In genomic region chr1:194223610-194224009, GRCm38 (mm10) we compare ENCODE assay signal across 10 mouse cellular contexts.
DNase-seq lines count a peak whose midpoint lies in the region; ATAC-seq and TF ChIP-seq lines count a peak whose summit lies in the region.
"Had no signal": no experiment of that assay in that cellular context is flagged by ENCODE, and none has a peak within 500 bp of the region (broad histone marks: within the 10 kb centered on the region; RNA-seq: fewer than 3 reads in every experiment).

No protein-coding gene starts in this region.

- 54% methylated on average over 2 of the region's 2 CpGs for WGBS in kidney, embryonic 14.5 days
- WGBS in forebrain, embryonic 13.5 days = 28% methylated on average over 2 of the region's 2 CpGs
- 20% methylated on average over 2 of the region's 2 CpGs for WGBS in hindbrain, embryonic 12.5 days
- WGBS in midbrain, embryonic 13.5 days = 26% methylated on average over 2 of the region's 2 CpGs

- DNase-seq in kidney, postnatal 25 days = no peak
- no peak for DNase-seq in left cerebral cortex, adult 2 months (ENCODE audit: extremely low spot score in 1 of 2, low spot score in 2 of 2)
- DNase-seq in gastrocnemius, postnatal 10 days = no peak
- DNase-seq in c-Kit-positive CD71-positive TER-119-positive erythroid progenitor cells, embryonic 14.5 days (ENCODE audit: low spot score) = no peak

- no peak overlapping the region for H3K4me3 ChIP-seq in kidney, embryonic 14.5 days (ENCODE audit: low read length)
- no peak overlapping the region for H3K4me3 ChIP-seq in forebrain, embryonic 13.5 days
- no peak overlapping the region for H3K4me3 ChIP-seq in hindbrain, embryonic 12.5 days
- H3K4me3 ChIP-seq in midbrain, embryonic 13.5 days (replicated peaks) = no peak overlapping the region
- no peak overlapping the region for H3K4me3 ChIP-seq in left cerebral cortex, adult 2 months
- H3K4me3 ChIP-seq: embryonic facial prominence, embryonic 13.5 days had no signal

- no peaks in the 10 kb centered on the region for H3K9me3 ChIP-seq in kidney, embryonic 14.5 days (ENCODE audit: control insufficient read depth, low read length)
- no peaks in the 10 kb centered on the region for H3K9me3 ChIP-seq in forebrain, embryonic 13.5 days (replicated peaks)
- H3K9me3 ChIP-seq in hindbrain, embryonic 12.5 days (replicated peaks) = no peaks in the 10 kb centered on the region
- H3K9me3 ChIP-seq in midbrain, embryonic 13.5 days = no peaks in the 10 kb centered on the region
- H3K9me3 ChIP-seq: embryonic facial prominence, embryonic 13.5 days; G1E had no signal

- no peaks in the 10 kb centered on the region; the same call in 1 of the 2 replicates for H3K27me3 ChIP-seq in kidney, embryonic 14.5 days (ENCODE audit: control insufficient read depth, insufficient read depth, low read length)
- H3K27me3 ChIP-seq in forebrain, embryonic 13.5 days = no peaks in the 10 kb centered on the region
- no peaks in the 10 kb centered on the region for H3K27me3 ChIP-seq in hindbrain, embryonic 12.5 days
- H3K27me3 ChIP-seq in midbrain, embryonic 13.5 days = no peaks in the 10 kb centered on the region
- H3K27me3 ChIP-seq: embryonic facial prominence, embryonic 13.5 days had no signal

- no peak for ATAC-seq in kidney, embryonic 14.5 days (ENCODE audit: low FRiP score, low TSS enrichment)
- no peak for ATAC-seq in forebrain, embryonic 13.5 days
- no peak; the same call in 1 of the 2 replicates for ATAC-seq in hindbrain, embryonic 12.5 days (ENCODE audit: low FRiP score)
- ATAC-seq in midbrain, embryonic 13.5 days = no peak

- no peak overlapping the region for H3K9ac ChIP-seq in kidney, embryonic 14.5 days (ENCODE audit: low read depth, low read length)
- H3K9ac ChIP-seq in forebrain, embryonic 13.5 days = no peak overlapping the region
- no peak overlapping the region for H3K9ac ChIP-seq in hindbrain, embryonic 12.5 days
- H3K9ac ChIP-seq in midbrain, embryonic 13.5 days (replicated peaks) = no peak overlapping the region
- H3K9ac ChIP-seq: embryonic facial prominence, embryonic 13.5 days had no signal

- intact Hi-C loops in left cerebral cortex, adult 2 months (cut with DNase I) = loop anchor here (2.0 to 5.0 kb wide), 2 partner anchors 171 to 525 kb away; no protein-coding TSS in a partner anchor

- H3K36me3 ChIP-seq in kidney, embryonic 14.5 days (ENCODE audit: control insufficient read depth, insufficient read depth, low read length) = no peaks in the 10 kb centered on the region
- no peaks in the 10 kb centered on the region for H3K36me3 ChIP-seq in forebrain, embryonic 13.5 days (ENCODE audit: poor library complexity, severe bottlenecking)
- no peaks in the 10 kb centered on the region for H3K36me3 ChIP-seq in hindbrain, embryonic 12.5 days
- no peaks in the 10 kb centered on the region for H3K36me3 ChIP-seq in midbrain, embryonic 13.5 days
- H3K36me3 ChIP-seq: embryonic facial prominence, embryonic 13.5 days; G1E had no signal

- no peaks in the 10 kb centered on the region; the same call in 1 of the 2 replicates for H3K4me1 ChIP-seq in kidney, embryonic 14.5 days (ENCODE audit: control insufficient read depth, insufficient read depth, low read length)
- peaks cover 52% of the 10 kb centered on the region for H3K4me1 ChIP-seq in forebrain, embryonic 13.5 days
- peaks cover 45% of the 10 kb centered on the region for H3K4me1 ChIP-seq in hindbrain, embryonic 12.5 days
- peaks cover 50% of the 10 kb centered on the region for H3K4me1 ChIP-seq in midbrain, embryonic 13.5 days (replicated peaks)

- peak overlapping the region; percentile 34; the same call in 1 of the 2 replicates for H3K27ac ChIP-seq in kidney, embryonic 14.5 days (ENCODE audit: low read depth, low read length)
- H3K27ac ChIP-seq in forebrain, embryonic 13.5 days = peak overlapping the region; percentile 42; the same call in 1 of the 2 replicates
- peak overlapping the region; percentile 70 for H3K27ac ChIP-seq in hindbrain, embryonic 12.5 days
- peak overlapping the region; percentile 54 for H3K27ac ChIP-seq in midbrain, embryonic 13.5 days
- no peak overlapping the region for H3K27ac ChIP-seq in left cerebral cortex, adult 2 months
- H3K27ac ChIP-seq: embryonic facial prominence, embryonic 13.5 days had no signal

- no peak overlapping the region for H3K4me2 ChIP-seq in kidney, embryonic 14.5 days (replicated peaks; ENCODE audit: low read depth, low read length)
- no peak overlapping the region for H3K4me2 ChIP-seq in forebrain, embryonic 13.5 days
- no peak overlapping the region for H3K4me2 ChIP-seq in hindbrain, embryonic 12.5 days (replicated peaks)
- no peak overlapping the region for H3K4me2 ChIP-seq in midbrain, embryonic 13.5 days (replicated peaks)
- H3K4me2 ChIP-seq: embryonic facial prominence, embryonic 13.5 days had no signal

- TF ChIP-seq CTCF in left cerebral cortex, adult 2 months (IDR thresholded peaks at IDR 0.05) = no peak
